Mouse (Mus musculus) hindbrain, embryonic 13.5 days (tissue): ENCODE data around the gene Rab11fip5. TPM values are rescaled to one million over a fixed set of nuclear protein-coding genes. Genes with fewer than 3 reads are reported as not detected.
A peak's percentile ranks its signal among the peaks of the same experiment; 100 is the strongest.

Experiments
- ATAC-seq: fragments of 200-750 bp; cut with Nextera tagmentation; 2 replicates; pipeline ENCODE4 v1.8.0; 2017; ENCODE audit warnings: moderate TSS enrichment; ENCODE audit not compliant: low FRiP score
- H3K27ac ChIP-seq: fragments of 300-500 bp; sonication (generic); 2 replicates; pipeline ENCODE4 v1.5.1; 2015; ENCODE audit warnings: inconsistent platforms, mild to moderate bottlenecking, moderate library complexity
- H3K27me3 ChIP-seq: fragments of 300-500 bp; sonication (generic); 2 replicates; pipeline ENCODE4 v1.6.1; 2015; ENCODE audit warnings: mild to moderate bottlenecking, inconsistent platforms
- H3K36me3 ChIP-seq: fragments of 300-500 bp; sonication (generic); 2 replicates; pipeline ENCODE4 v1.6.1; 2015; ENCODE audit warnings: mild to moderate bottlenecking, inconsistent platforms
- H3K4me1 ChIP-seq: fragments of 300-500 bp; sonication (generic); replicated peaks from 2 replicates; pipeline ENCODE4 v1.6.1; 2015; ENCODE audit warnings: inconsistent platforms
- H3K4me2 ChIP-seq: fragments of 300-500 bp; sonication (generic); 2 replicates; pipeline ENCODE4 v1.6.1; 2015; ENCODE audit warnings: inconsistent platforms, mild to moderate bottlenecking, moderate library complexity
- H3K4me3 ChIP-seq: fragments of 300-500 bp; sonication (generic); 2 replicates; pipeline ENCODE4 v1.5.1; 2015; ENCODE audit warnings: mild to moderate bottlenecking, inconsistent platforms
- H3K9ac ChIP-seq: fragments of 300-500 bp; sonication (generic); 2 replicates; pipeline ENCODE4 v1.6.1; 2015; ENCODE audit warnings: mild to moderate bottlenecking, inconsistent platforms
- H3K9me3 ChIP-seq: fragments of 300-500 bp; sonication (generic); 2 replicates; pipeline ENCODE4 v1.6.1; 2016; ENCODE audit warnings: inconsistent platforms
- WGBS: fragments of 180-500 bp; shearing (Covaris S2); methylation state at CpG from one replicate; pipeline ENCODE4 v1.1.7; 2015; 5-methylcytosine and 5-hydroxymethylcytosine counted together
- polyA plus RNA-seq: library from polyadenylated mRNA; unstranded; fragments of >200 nt; fragmentation: Nextera tagmentation; extraction: Ambion mirVana; gene quantifications from 2 replicates; pipeline ENCODE4 v1.2.1, GENCODE M21; 2015

Rab11fip5 gene
- polyA plus RNA-seq, 1 experiment from 2014 or later: 13.7 TPM

- 85% methylated on average over 4 of the region's 4 CpGs for WGBS
- Histone ChIP-seq H3K9me3 (no peaks in the 10 kb centered on the region), H3K4me1 (no peaks in the 10 kb centered on the region; the same call in 1 of the 2 replicates), H3K4me2 (no peak overlapping the region), H3K27me3 (peaks cover 16% of the 10 kb centered on the region), H3K27ac (no peak overlapping the region), H3K4me3 (no peak overlapping the region), H3K36me3 (no peaks in the 10 kb centered on the region), H3K9ac (no peak overlapping the region)
- no peak for ATAC-seq
Measured at GRCm38 (mm10) chr6:85326564-85326963, 47.9 kb downstream of the Rab11fip5 start.

GRCm38 (mm10) chr6:85325109-85325508 is 49.3 kb downstream of the Rab11fip5 start:
- 39% methylated on average over 2 of the region's 2 CpGs for WGBS
- Histone ChIP-seq H3K27ac (no peak overlapping the region), H3K27me3 (0 out of 2 replicates have a peak, but pooled peaks cover 2% of the 10 kb centered on the region), H3K9me3 (no peaks in the 10 kb centered on the region), H3K4me1 (peaks cover 7% of the 10 kb centered on the region; the same call in 1 of the 2 replicates), H3K9ac (no peak overlapping the region), H3K4me3 (no peak overlapping the region), H3K36me3 (no peaks in the 10 kb centered on the region), H3K4me2 (no peak overlapping the region)
- no peak for ATAC-seq

GRCm38 (mm10) chr6:85320445-85320866 is 54.0 kb downstream of the Rab11fip5 start:
- no peaks in the 10 kb centered on the region for H3K9me3 ChIP-seq
- peak; percentile 91 for ATAC-seq
- no peak overlapping the region for H3K4me2 ChIP-seq
- H3K27ac ChIP-seq: peak overlapping the region; percentile 83
- H3K4me3 ChIP-seq: no peak overlapping the region
- H3K36me3 ChIP-seq: peaks cover 3% of the 10 kb centered on the region; the same call in 1 of the 2 replicates
- H3K27me3 ChIP-seq: no peaks in the 10 kb centered on the region
- no peak overlapping the region; the same call in 1 of the 2 replicates for H3K9ac ChIP-seq
- WGBS: 21% methylated on average over 6 of the region's 6 CpGs
- peaks cover 8% of the 10 kb centered on the region; the same call in 1 of the 2 replicates for H3K4me1 ChIP-seq

- H3K4me2 ChIP-seq: no peak overlapping the region
- no peak overlapping the region for H3K9ac ChIP-seq
- H3K4me1 ChIP-seq: peaks cover 16% of the 10 kb centered on the region
- peaks cover 3% of the 10 kb centered on the region; the same call in 1 of the 2 replicates for H3K36me3 ChIP-seq
- no peaks in the 10 kb centered on the region for H3K27me3 ChIP-seq
- ATAC-seq: no peak
- no peak overlapping the region for H3K4me3 ChIP-seq
- no peak overlapping the region for H3K27ac ChIP-seq
- H3K9me3 ChIP-seq: no peaks in the 10 kb centered on the region
- 97% methylated on average over 2 of the region's 2 CpGs for WGBS
Measured at GRCm38 (mm10) chr6:85316211-85316610, 58.2 kb downstream of the Rab11fip5 start.

GRCm38 (mm10) chr6:85314064-85314798 is 60.2 kb downstream of the Rab11fip5 start:
- H3K9ac ChIP-seq: peak overlapping the region; percentile 5; the same call in 1 of the 2 replicates

GRCm38 (mm10) chr6:85307894-85308293 is 66.5 kb downstream of the Rab11fip5 start:
- no peak overlapping the region for H3K9ac ChIP-seq
- H3K27me3 ChIP-seq: no peaks in the 10 kb centered on the region
- 74% methylated on average over 4 of the region's 4 CpGs for WGBS
- H3K4me1 ChIP-seq: peaks cover 3% of the 10 kb centered on the region
- no peak for ATAC-seq
- H3K36me3 ChIP-seq: no peaks in the 10 kb centered on the region
- H3K4me3 ChIP-seq: no peak overlapping the region
- H3K27ac ChIP-seq: no peak overlapping the region
- H3K9me3 ChIP-seq: no peaks in the 10 kb centered on the region
- no peak overlapping the region for H3K4me2 ChIP-seq

More at GRCm38 (mm10) chr6:85314064-85314798, 60.2 kb downstream of the Rab11fip5 start:
- H3K27ac ChIP-seq: peak overlapping the region; percentile 78
- peaks cover 11% of the 10 kb centered on the region for H3K4me1 ChIP-seq
- H3K9me3 ChIP-seq: no peaks in the 10 kb centered on the region
- no peaks in the 10 kb centered on the region for H3K27me3 ChIP-seq
- WGBS: 35% methylated on average over 9 of the region's 9 CpGs
- 0 out of 2 replicates have a peak, but pooled peaks have one; percentile 21 for ATAC-seq
- no peak overlapping the region for H3K4me3 ChIP-seq
- peaks cover 3% of the 10 kb centered on the region; the same call in 1 of the 2 replicates for H3K36me3 ChIP-seq
- H3K4me2 ChIP-seq: no peak overlapping the region

GRCm38 (mm10) chr6:85306375-85306774 is 68.1 kb downstream of the Rab11fip5 start:
- Histone ChIP-seq H3K4me1 (peaks cover 14% of the 10 kb centered on the region), H3K27me3 (no peaks in the 10 kb centered on the region), H3K4me2 (no peak overlapping the region), H3K4me3 (no peak overlapping the region), H3K36me3 (no peaks in the 10 kb centered on the region), H3K9ac (no peak overlapping the region), H3K9me3 (no peaks in the 10 kb centered on the region), H3K27ac (no peak overlapping the region)
- WGBS: 93% methylated on average over 3 of the region's 3 CpGs
- ATAC-seq: no peak

GRCm38 (mm10) chr6:85305826-85306225 is 68.6 kb downstream of the Rab11fip5 start:
- peaks cover 14% of the 10 kb centered on the region for H3K4me1 ChIP-seq
- no peak overlapping the region for H3K4me2 ChIP-seq
- H3K4me3 ChIP-seq: no peak overlapping the region
- no peaks in the 10 kb centered on the region for H3K27me3 ChIP-seq
- no peak overlapping the region for H3K9ac ChIP-seq
- ATAC-seq: no peak
- no peak overlapping the region for H3K27ac ChIP-seq
- H3K36me3 ChIP-seq: no peaks in the 10 kb centered on the region
- H3K9me3 ChIP-seq: no peaks in the 10 kb centered on the region

- 60% methylated on average over 5 of the region's 5 CpGs for WGBS
- no peak for ATAC-seq
Measured at GRCm38 (mm10) chr6:85304966-85305365, 69.5 kb downstream of the Rab11fip5 start.

GRCm38 (mm10) chr6:85302326-85303055 is 71.9 kb downstream of the Rab11fip5 start:
- Histone ChIP-seq H3K4me2 (no peak overlapping the region), H3K4me1 (peaks cover 14% of the 10 kb centered on the region), H3K9me3 (peaks cover 5% of the 10 kb centered on the region; the same call in 1 of the 2 replicates), H3K27ac (peak overlapping the region; percentile 82), H3K27me3 (no peaks in the 10 kb centered on the region), H3K4me3 (no peak overlapping the region), H3K36me3 (no peaks in the 10 kb centered on the region), H3K9ac (no peak overlapping the region)
- ATAC-seq: peak; percentile 92
- 47% methylated on average over 3 of the region's 3 CpGs for WGBS

More at GRCm38 (mm10) chr6:85304966-85305365, 69.5 kb downstream of the Rab11fip5 start:
- Histone ChIP-seq H3K36me3 (no peaks in the 10 kb centered on the region), H3K4me3 (no peak overlapping the region), H3K9me3 (no peaks in the 10 kb centered on the region), H3K4me1 (peaks cover 14% of the 10 kb centered on the region), H3K9ac (no peak overlapping the region), H3K4me2 (no peak overlapping the region), H3K27ac (no peak overlapping the region), H3K27me3 (no peaks in the 10 kb centered on the region)

GRCm38 (mm10) chr6:85295384-85296167 is 78.9 kb downstream of the Rab11fip5 start:
- Histone ChIP-seq H3K36me3 (no peaks in the 10 kb centered on the region), H3K27ac (0 out of 2 replicates have a peak overlapping the region, but pooled peaks have one; percentile 15), H3K4me3 (no peak overlapping the region), H3K4me1 (peaks cover 24% of the 10 kb centered on the region), H3K4me2 (no peak overlapping the region), H3K9ac (no peak overlapping the region), H3K27me3 (no peaks in the 10 kb centered on the region), H3K9me3 (peaks cover 5% of the 10 kb centered on the region; the same call in 1 of the 2 replicates)
- 65% methylated on average over 7 of the region's 7 CpGs for WGBS
- 0 out of 2 replicates have a peak, but pooled peaks have one; percentile 57 for ATAC-seq
